Mouse (Mus musculus): ENCODE data around the gene B3galt4. TPM values are rescaled to one million over a fixed set of nuclear protein-coding genes. Genes with fewer than 3 reads are reported as not detected.
"Not testable (repeated sequence)": the region's sequence is repeated elsewhere in the genome, so short reads cannot be mapped to it uniquely, and the experiment has no call there.

B3galt4 gene
- polyA plus RNA-seq, 1 experiment from 2014 or later, result 15.1 TPM

GRCm38 (mm10) chr17:33913264-33913663, 38.0 kb downstream of the B3galt4 start:
- Histone ChIP-seq H3K27me3 (replicated peaks) (no peaks in the 10 kb centered on the region), H3K27ac (no peak overlapping the region), H3K4me1 (peaks cover 38% of the 10 kb centered on the region), H3K36me3 (replicated peaks) (peaks cover 18% of the 10 kb centered on the region), H3K4me2 (no peak overlapping the region), H3K9me3 (no peaks in the 10 kb centered on the region), H3K9ac (no peak overlapping the region), H3K4me3 (no peak overlapping the region)
- 89% methylated on average over 10 of the region's 10 CpGs for WGBS
- ATAC-seq (replicated peaks), result no peak

GRCm38 (mm10) chr17:33911813-33912414, 39.4 kb downstream of the B3galt4 start:
- no peaks in the 10 kb centered on the region for H3K9me3 ChIP-seq
- no peak overlapping the region for H3K9ac ChIP-seq
- peaks cover 18% of the 10 kb centered on the region for H3K36me3 ChIP-seq (replicated peaks)
- no peak overlapping the region for H3K4me3 ChIP-seq
- peaks cover 40% of the 10 kb centered on the region for H3K4me1 ChIP-seq
- ATAC-seq (replicated peaks), result no peak
- H3K27me3 ChIP-seq (replicated peaks), result no peaks in the 10 kb centered on the region
- no peak overlapping the region for H3K4me2 ChIP-seq
- H3K27ac ChIP-seq, result no peak overlapping the region
- WGBS, result 93% methylated on average over 28 of the region's 28 CpGs

GRCm38 (mm10) chr17:33911052-33911812, 40.1 kb downstream of the B3galt4 start:
- Histone ChIP-seq H3K4me2 (no peak overlapping the region), H3K27me3 (replicated peaks) (no peaks in the 10 kb centered on the region), H3K27ac (no peak overlapping the region), H3K4me1 (peaks cover 34% of the 10 kb centered on the region), H3K36me3 (replicated peaks) (peaks cover 18% of the 10 kb centered on the region), H3K9ac (no peak overlapping the region), H3K4me3 (no peak overlapping the region; the same call in 1 of the 2 replicates), H3K9me3 (no peaks in the 10 kb centered on the region)
- 94% methylated on average over 31 of the region's 31 CpGs for WGBS
- ATAC-seq (replicated peaks), result no peak

- H3K27me3 ChIP-seq (replicated peaks), result no peaks in the 10 kb centered on the region
- H3K4me2 ChIP-seq, result peak overlapping the region; percentile 93
- H3K27ac ChIP-seq, result 0 out of 2 replicates have a peak overlapping the region, but pooled peaks have one; percentile 86
- 49% methylated on average over 11 of the region's 11 CpGs for WGBS
- peaks cover 18% of the 10 kb centered on the region for H3K36me3 ChIP-seq (replicated peaks)
- peak overlapping the region; percentile 70 for H3K4me3 ChIP-seq
- peak overlapping the region; percentile 82 for H3K9ac ChIP-seq
- H3K9me3 ChIP-seq, result no peaks in the 10 kb centered on the region
- H3K4me1 ChIP-seq, result peaks cover 33% of the 10 kb centered on the region
- no peak for ATAC-seq (replicated peaks)
Measured at GRCm38 (mm10) chr17:33910346-33911051, 40.8 kb downstream of the B3galt4 start.

- WGBS, result under 1% methylated on average over 14 of the region's 14 CpGs
- no peak for ATAC-seq (replicated peaks)
Measured at GRCm38 (mm10) chr17:33909869-33910250, 41.4 kb downstream of the B3galt4 start.

GRCm38 (mm10) chr17:33909077-33909868, 42.0 kb downstream of the B3galt4 start, which contains the start of gene Daxx:
Gene Daxx, plus strand, starts transcription at chr17:33909414.
- Histone ChIP-seq H3K4me3 (peak within 1 kb of the TSS; percentile 70), H3K4me2 (peak within 1 kb of the TSS; percentile 93), H3K9ac (peak within 1 kb of the TSS; percentile 82), H3K27me3 (replicated peaks) (no peaks in the 10 kb centered on the region), H3K27ac (peak within 1 kb of the TSS; percentile 86), H3K4me1 (peaks cover 24% of the 10 kb centered on the region), H3K36me3 (replicated peaks) (peaks cover 16% of the 10 kb centered on the region), H3K9me3 (no peaks in the 10 kb centered on the region)
- under 1% methylated on average over 68 of the region's 68 CpGs for WGBS
- peak; percentile 97 for ATAC-seq (replicated peaks)

More at GRCm38 (mm10) chr17:33909869-33910250, 41.4 kb downstream of the B3galt4 start:
- peak overlapping the region; percentile 82 for H3K9ac ChIP-seq
- H3K4me1 ChIP-seq, result peaks cover 27% of the 10 kb centered on the region
- peak overlapping the region; percentile 70 for H3K4me3 ChIP-seq
- no peaks in the 10 kb centered on the region for H3K9me3 ChIP-seq
- H3K4me2 ChIP-seq, result peak overlapping the region; percentile 93
- no peaks in the 10 kb centered on the region for H3K27me3 ChIP-seq (replicated peaks)
- H3K27ac ChIP-seq, result peak overlapping the region; percentile 86
- peaks cover 18% of the 10 kb centered on the region for H3K36me3 ChIP-seq (replicated peaks)

GRCm38 (mm10) chr17:33908331-33909076, 42.8 kb downstream of the B3galt4 start:
- peak overlapping the region; percentile 70 for H3K4me3 ChIP-seq
- peaks cover 8% of the 10 kb centered on the region for H3K36me3 ChIP-seq (replicated peaks)
- peak overlapping the region; percentile 93 for H3K4me2 ChIP-seq
- H3K9ac ChIP-seq, result peak overlapping the region; percentile 82
- peak overlapping the region; percentile 86 for H3K27ac ChIP-seq
- peaks cover 24% of the 10 kb centered on the region for H3K4me1 ChIP-seq
- WGBS, result under 1% methylated on average over 42 of the region's 44 CpGs
- no peaks in the 10 kb centered on the region for H3K27me3 ChIP-seq (replicated peaks)
- H3K9me3 ChIP-seq, result no peaks in the 10 kb centered on the region
- peak; percentile 16 for ATAC-seq (replicated peaks)

- H3K4me1 ChIP-seq; H3K9ac ChIP-seq; ATAC-seq (replicated peaks); H3K4me2 ChIP-seq; H3K27me3 ChIP-seq (replicated peaks); H3K36me3 ChIP-seq (replicated peaks); H3K9me3 ChIP-seq; H3K4me3 ChIP-seq; H3K27ac ChIP-seq: not testable (repeated sequence)
- 36% methylated on average over 3 of the region's 4 CpGs for WGBS
Measured at GRCm38 (mm10) chr17:33904835-33905234, 46.5 kb downstream of the B3galt4 start, which contains the start of gene Platr17. Gene Platr17, plus strand, starts transcription at chr17:33905135.

- H3K27me3 ChIP-seq (replicated peaks); ATAC-seq (replicated peaks): not testable (repeated sequence)
- WGBS, result 74% methylated on average over 6 of the region's 6 CpGs
Measured at GRCm38 (mm10) chr17:33903911-33904651, 47.2 kb downstream of the B3galt4 start.

GRCm38 (mm10) chr17:33902491-33902890, 48.8 kb downstream of the B3galt4 start:
- H3K36me3 ChIP-seq (replicated peaks), result no peaks in the 10 kb centered on the region
- 84% methylated on average over 7 of the region's 7 CpGs for WGBS
- no peak overlapping the region for H3K9ac ChIP-seq
- no peaks in the 10 kb centered on the region; the same call in 1 of the 2 replicates for H3K4me1 ChIP-seq
- H3K4me3 ChIP-seq, result no peak overlapping the region
- no peak for ATAC-seq (replicated peaks)
- H3K4me2 ChIP-seq, result no peak overlapping the region
- no peaks in the 10 kb centered on the region for H3K9me3 ChIP-seq
- H3K27ac ChIP-seq, result no peak overlapping the region
- no peaks in the 10 kb centered on the region for H3K27me3 ChIP-seq (replicated peaks)

More at GRCm38 (mm10) chr17:33903911-33904651, 47.2 kb downstream of the B3galt4 start:
- H3K9ac ChIP-seq; H3K36me3 ChIP-seq (replicated peaks); H3K4me3 ChIP-seq; H3K27ac ChIP-seq; H3K4me1 ChIP-seq; H3K9me3 ChIP-seq; H3K4me2 ChIP-seq: not testable (repeated sequence)

All from midbrain, embryonic 15.5 days (tissue).